13 mouse cellular contexts compared by ENCODE assay signal in genomic region chr12:31314310-31314709, GRCm38 (mm10). TPM values are rescaled to one million over a fixed set of nuclear protein-coding genes. Genes with fewer than 3 reads are reported as not detected.
"Had no signal": no experiment of that assay in that cellular context is flagged by ENCODE, and none has a peak within 500 bp of the region (broad histone marks: within the 10 kb centered on the region; RNA-seq: fewer than 3 reads in every experiment).

No protein-coding gene starts in this region.

- H3K4me1 ChIP-seq: liver, embryonic 13.5 days had no signal

- H3K27ac ChIP-seq: left cerebral cortex, adult 2 months; liver, embryonic 13.5 days had no signal

- H3K9ac ChIP-seq: liver, embryonic 13.5 days had no signal

- H3K36me3 ChIP-seq: liver, embryonic 13.5 days had no signal

- H3K4me3 ChIP-seq: left cerebral cortex, adult 2 months; liver, embryonic 13.5 days had no signal

- H3K27me3 ChIP-seq: liver, embryonic 13.5 days had no signal

- DNase-seq: kidney, postnatal 10 days; kidney, postnatal 36 days; layer of hippocampus, postnatal 36 days; liver, embryonic 13.5 days; lung, adult 2 months; lung, postnatal 14 days; lung, postnatal 4 days; midbrain, embryonic 14.5 days; thymus, adult 18-20 months; thymus, postnatal 36 days had no signal

- H3K4me2 ChIP-seq: liver, embryonic 13.5 days; midbrain, embryonic 11.5 days had no signal

- H3K9me3 ChIP-seq: liver, embryonic 13.5 days had no signal

RNA-seq across cellular contexts. Expression of gene Lamb1, which starts 49.3 kb away (rescaled TPM):
- total RNA-seq: megakaryocyte-erythroid progenitor cell, adult 5-6 weeks had no signal
